Mouse (Mus musculus): ENCODE results near the gene Taf13.

The Taf13 gene

GRCm38 (mm10) chr3:108574018-108574417 lies 2.5 kb downstream of the Taf13 start:
- no peak for DNase-seq

GRCm38 (mm10) chr3:108584580-108584979 lies 13.1 kb downstream of the Taf13 start:
- no peak for DNase-seq

GRCm38 (mm10) chr3:108588446-108588845 lies 16.9 kb downstream of the Taf13 start:
- no peak for DNase-seq

DNA sequence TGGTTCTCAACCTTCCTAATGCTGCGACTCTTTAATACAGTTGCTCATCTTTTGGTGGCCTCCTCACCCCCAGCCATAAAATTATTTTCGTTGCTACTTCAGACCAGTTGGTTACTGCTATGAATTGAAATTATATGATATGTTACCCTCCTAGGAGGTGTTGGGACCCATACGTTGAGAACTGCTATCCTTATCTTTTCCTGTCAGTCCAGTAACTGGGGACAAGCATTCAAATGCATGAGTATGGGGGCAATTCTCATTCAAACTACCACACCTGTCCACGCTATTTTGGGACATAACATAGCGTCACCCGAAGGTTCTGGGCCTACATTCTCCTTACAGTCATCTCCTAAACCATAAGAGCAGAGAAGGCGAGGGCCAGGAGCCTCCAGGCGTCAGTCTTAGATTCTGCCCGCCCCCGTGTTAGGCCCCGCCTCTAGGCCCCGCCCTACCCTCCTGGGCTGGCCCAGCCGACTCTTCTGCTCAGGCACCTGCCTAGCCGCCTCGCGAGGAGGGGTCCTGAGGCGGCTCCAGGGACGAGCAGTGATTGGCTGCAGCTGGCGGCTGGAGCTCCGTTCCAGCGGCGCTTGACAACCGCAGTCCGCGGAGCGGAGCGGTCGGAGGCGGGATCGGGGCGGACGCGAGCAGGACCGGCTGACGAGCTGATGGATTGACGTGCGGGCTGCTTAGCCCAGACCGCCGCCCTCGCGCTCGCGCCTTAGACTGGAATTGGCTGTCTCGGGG lies 19.5 kb downstream of the Taf13 start, which contains the start of gene Wdr47:
Gene Wdr47 (plus strand): TSS at position 494 of the 744 bp plus-strand sequence.
- DNase-seq: peak; percentile 98 to 99

DNA sequence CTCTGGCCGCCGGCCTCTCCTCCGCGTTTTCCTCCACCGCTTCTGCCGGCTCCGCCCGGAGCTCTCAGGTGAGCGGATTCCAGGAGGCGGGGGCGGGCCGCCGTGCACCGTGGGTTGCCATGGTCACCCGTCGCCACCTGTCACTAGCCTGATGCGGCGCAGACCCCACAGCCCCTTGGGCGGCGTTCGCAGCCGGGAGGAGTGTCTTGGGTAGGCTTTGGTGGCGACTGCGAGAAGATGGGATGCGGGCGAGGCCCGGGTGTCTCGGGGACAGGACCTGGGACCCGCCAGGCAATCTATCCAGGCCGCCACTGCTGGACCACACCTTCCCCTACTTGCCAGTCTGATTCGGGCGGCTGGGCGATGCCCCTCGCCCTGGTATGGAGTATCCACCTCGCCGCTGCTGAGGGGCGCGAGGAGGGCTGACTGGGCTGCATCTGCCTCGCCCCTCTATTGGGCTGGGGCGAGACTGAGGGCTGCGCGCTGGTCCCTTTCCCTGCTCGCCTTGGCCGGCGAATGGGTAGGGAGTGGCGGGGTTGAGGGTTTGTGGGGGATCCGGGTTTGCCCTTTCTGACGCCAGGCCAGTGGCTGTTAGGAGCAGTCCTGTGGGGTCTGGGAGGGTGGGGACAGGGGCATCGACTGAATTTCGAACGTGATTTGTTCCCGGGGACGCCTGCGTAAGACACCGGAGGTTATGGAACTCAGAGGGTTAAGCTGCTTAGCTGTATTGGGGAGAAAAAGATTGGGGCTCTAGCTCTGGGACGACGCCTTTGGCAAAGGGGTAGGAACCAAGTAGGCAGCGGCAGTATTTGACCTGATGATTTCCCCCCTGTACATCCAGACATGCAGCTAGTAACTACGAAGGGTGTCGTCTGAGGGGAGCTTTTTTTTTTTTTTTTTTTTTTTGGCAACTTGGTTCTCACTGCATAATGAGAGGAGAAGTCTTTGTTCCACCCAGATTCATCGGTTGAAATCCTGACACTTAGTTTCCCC lies 20.3 kb downstream of the Taf13 start:
- no peak for DNase-seq

- DNase-seq: no peak
Measured at GRCm38 (mm10) chr3:108608906-108609305, 37.4 kb downstream of the Taf13 start.

All from kidney, postnatal 36 days (tissue).